Mouse (Mus musculus): ENCODE data around the gene Slco3a1.

- TF ChIP-seq CTCF (conservative IDR thresholded peaks at IDR 0.05 in 1 of 2, IDR thresholded peaks at IDR 0.05 in 1 of 2; ENCODE audit: low read depth in 2 of 2, low read length in 2 of 2): no peak
- TF ChIP-seq POLR2A (IDR thresholded peaks at IDR 0.05; ENCODE audit: low read depth, low read length): no peak
- TF ChIP-seq USF2 (conservative IDR thresholded peaks at IDR 0.05; ENCODE audit: low read depth, low read length): no peak
- TF ChIP-seq EP300 (IDR thresholded peaks at IDR 0.05; ENCODE audit: low read length): no peak
- no peak for TF ChIP-seq ETS1 (conservative IDR thresholded peaks at IDR 0.05; ENCODE audit: low read depth, low read length)
- no peak for TF ChIP-seq KAT2A (IDR thresholded peaks at IDR 0.05; ENCODE audit: insufficient replicate concordance, low read length)
- no peak for TF ChIP-seq POLR2AphosphoS2 (IDR thresholded peaks at IDR 0.05; ENCODE audit: low read depth, low read length)
- no peak for TF ChIP-seq HCFC1 (IDR thresholded peaks at IDR 0.05; ENCODE audit: low read depth, low read length)
- TF ChIP-seq TBP (conservative IDR thresholded peaks at IDR 0.05; ENCODE audit: low read depth, low read length): no peak
- no peak for TF ChIP-seq CHD2 (IDR thresholded peaks at IDR 0.05; ENCODE audit: low read length)
- TF ChIP-seq RCOR1 (conservative IDR thresholded peaks at IDR 0.05; ENCODE audit: low read depth, low read length): no peak
- no peak for TF ChIP-seq TCF12 (IDR thresholded peaks at IDR 0.05; ENCODE audit: low read depth, low read length)
- TF ChIP-seq RAD21 (IDR thresholded peaks at IDR 0.05; ENCODE audit: low read depth, low read length): no peak
These were observed 201.3 kb downstream of the Slco3a1 start for GRCm38 (mm10) chr7:74353240-74353639.
